Mouse (Mus musculus) hematopoietic stem cell, adult 5-6 weeks (primary cell): ENCODE measurements around the gene Siva1. TPM values are rescaled to one million over a fixed set of nuclear protein-coding genes. Genes with fewer than 3 reads are reported as not detected.

Source experiments
- ATAC-seq, 2 experiments: fragments of 125-278 bp in 1 of 2; replicated peaks in 1 of 2; 2 replicates each; pipeline ENCODE4 v1.8.0; 2016 to 2017; ENCODE audit warnings: inconsistent platforms in 2 of 2, mild to moderate bottlenecking in 2 of 2, moderate number of reproducible peaks in 2 of 2, low read depth in 1 of 2, moderate TSS enrichment in 1 of 2; ENCODE audit not compliant: low FRiP score in 2 of 2, poor library complexity in 2 of 2, severe bottlenecking in 2 of 2, insufficient read depth in 1 of 2, low TSS enrichment in 1 of 2
- total RNA-seq: library from RNA; stranded (forward); fragments of 172-1452, 232-1000 nt; gene quantifications from 2 replicates; pipeline ENCODE4 v1.2.3, GENCODE M21; 2017

Gene Siva1
- total RNA-seq, 1 experiment from 2014 or later = 146 TPM

DNA sequence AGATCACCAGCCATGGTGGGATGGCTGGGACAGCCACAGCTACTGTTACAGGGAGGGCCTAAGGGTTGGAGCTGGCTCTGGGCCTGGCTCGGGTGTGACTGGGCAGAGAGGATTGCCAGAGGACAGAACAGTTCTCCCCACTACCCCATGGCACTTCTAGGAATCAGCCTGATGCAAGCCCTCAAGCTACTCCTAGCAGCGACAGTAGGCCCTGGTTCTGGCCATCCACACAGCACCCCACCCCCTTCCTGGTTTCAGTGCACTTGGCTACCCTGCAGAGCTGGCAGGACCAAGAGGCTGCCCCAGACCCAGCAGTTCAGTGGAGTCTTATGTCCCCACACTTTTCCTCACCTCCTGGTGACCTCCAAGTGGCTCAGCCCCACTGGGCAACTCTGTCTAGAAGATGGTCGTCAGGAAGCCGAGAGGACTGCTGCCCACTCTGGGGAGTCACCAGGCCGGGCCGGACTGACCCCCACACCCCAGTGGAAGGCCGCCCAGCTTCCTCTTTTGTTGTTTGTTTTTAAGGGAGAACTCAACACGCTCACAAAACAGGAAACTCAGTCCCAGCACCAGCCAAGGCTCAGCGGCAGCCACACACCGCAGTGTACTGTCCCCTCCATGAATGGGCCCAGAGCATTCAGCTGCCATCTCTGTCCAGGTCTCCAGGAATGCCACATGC, 23.3 kb downstream of the Siva1 start:
- ATAC-seq = peak; percentile 18 to 29; a peak in 1 of 4 replicates

DNA sequence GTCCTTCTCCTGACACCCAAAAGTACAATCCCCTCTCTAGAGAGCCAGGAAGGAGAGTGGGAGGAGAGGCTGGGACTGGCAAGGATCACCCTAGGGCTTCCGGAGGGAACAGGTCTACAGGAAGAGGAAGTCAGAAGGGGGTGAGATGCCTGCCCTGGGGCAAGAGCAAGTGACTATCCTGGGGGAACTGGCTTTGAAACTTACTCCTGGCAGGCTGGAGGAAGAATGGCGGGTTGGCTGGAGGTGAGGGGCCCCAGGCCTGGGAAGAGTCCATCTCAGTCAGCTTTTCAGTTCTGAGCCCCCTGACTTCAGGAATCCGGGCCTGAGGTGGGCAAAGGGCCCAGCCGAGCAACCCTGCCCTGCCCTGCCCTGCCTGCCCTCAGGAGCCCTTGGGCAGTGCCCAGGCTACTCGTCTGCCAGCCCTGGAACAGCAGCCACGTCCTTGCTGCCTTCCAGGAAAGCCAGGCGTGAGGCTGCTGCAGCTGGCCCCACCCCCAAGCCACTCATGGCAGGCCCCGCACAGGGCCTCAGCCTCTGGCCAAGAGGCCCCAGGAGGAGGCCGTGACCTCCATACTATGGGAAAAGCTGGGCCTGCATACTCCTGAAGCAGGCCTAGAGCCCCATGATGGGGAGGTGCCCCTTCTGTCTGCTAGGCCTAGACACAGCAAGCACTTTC, 26.4 kb downstream of the Siva1 start:
- ATAC-seq = no peak

GRCm38 (mm10) chr12:112671891-112672290, 27.4 kb downstream of the Siva1 start:
- ATAC-seq = no peak

DNA sequence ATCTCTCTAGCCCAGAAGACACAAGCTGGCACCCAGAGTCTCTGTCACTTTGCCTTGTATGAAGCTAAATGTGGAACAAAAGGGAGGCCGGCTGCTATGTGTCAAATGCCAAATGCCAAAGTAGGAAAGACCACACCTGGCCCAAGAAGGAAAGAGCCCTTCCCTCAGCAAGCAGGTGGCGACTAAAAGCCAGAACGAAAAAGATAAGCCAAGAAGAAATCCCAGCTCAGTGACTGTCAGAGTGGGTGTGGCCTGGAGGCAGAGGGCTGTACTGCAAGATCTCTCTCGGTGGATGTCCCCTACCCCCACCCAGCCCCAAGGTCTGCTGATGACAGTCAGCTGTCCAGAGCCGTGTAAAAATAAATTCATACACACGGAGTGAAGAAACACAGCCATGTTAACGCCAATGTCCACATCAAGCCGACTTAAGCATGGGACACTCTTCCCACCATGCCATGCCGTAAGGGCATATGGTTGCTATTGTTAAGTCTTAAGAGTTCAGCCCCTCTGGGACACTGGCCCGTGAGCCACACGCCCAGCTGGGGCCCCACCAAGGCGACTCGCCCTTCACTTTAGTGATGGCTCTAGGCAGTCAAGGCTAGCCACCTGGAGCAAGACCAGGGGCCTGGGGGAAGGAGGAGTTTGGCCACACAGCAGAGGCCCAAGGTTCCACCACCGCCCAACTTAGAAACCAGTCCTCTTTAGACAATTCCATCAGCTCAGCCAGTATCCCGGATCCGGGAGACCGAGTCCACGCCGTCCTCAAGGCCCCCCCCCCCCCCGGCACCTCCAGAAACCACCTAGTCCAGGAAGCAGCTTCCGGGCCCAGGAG, 28.5 kb downstream of the Siva1 start:
- 0 out of 4 replicates have a peak, but pooled peaks of 1 of the 2 experiments have one; percentile 18 for ATAC-seq

GRCm38 (mm10) chr12:112673576-112674091, 29.2 kb downstream of the Siva1 start:
- no peak for ATAC-seq

DNA sequence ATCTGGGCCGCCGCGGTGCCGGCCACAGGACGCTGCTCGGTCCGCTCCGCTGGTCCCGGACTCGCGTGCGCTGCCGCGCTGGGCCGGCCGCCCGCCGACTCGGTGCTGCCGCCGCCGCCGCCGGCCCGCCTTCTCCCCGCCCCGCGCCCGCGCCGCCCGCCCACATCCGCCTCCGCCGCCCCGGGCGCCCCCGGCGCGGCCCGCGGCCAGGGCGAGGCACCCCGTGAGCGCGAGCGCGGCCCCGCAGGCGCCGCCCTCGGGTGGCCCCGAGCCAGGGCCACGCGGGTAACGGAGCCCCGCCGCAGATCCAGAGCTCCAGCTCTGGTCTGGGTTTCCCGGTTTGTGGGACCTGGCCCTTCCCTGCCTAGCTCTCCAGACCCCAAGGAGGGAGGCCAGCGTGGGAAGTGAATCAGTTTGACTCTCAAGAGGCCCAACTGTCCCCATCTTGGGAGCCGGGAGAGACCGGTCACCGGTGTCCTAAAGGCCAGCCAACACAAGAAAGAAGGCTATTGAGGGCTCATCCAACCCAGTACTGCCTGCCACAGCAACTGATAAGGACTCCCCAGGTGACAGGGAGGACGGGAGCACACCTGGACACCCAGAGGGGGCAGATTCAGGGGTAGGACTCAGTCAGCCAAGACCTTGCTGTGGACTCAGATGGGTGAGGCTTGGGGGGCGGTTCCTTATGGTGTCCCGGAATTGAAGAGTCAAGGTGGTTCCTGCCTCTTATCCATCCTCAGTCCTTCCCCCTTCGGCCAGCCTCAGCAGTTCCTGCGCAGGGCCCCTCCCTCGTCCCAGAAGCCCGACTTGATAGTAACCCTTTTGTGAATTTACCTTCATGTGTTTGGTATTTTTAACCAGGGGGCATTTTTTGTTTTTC, 29.9 kb downstream of the Siva1 start, which contains the start of gene Akt1:
TSS of gene Akt1 (minus strand) at position 753 of the 880 bp plus-strand sequence.
- ATAC-seq = peak; percentile 63 to 65

DNA sequence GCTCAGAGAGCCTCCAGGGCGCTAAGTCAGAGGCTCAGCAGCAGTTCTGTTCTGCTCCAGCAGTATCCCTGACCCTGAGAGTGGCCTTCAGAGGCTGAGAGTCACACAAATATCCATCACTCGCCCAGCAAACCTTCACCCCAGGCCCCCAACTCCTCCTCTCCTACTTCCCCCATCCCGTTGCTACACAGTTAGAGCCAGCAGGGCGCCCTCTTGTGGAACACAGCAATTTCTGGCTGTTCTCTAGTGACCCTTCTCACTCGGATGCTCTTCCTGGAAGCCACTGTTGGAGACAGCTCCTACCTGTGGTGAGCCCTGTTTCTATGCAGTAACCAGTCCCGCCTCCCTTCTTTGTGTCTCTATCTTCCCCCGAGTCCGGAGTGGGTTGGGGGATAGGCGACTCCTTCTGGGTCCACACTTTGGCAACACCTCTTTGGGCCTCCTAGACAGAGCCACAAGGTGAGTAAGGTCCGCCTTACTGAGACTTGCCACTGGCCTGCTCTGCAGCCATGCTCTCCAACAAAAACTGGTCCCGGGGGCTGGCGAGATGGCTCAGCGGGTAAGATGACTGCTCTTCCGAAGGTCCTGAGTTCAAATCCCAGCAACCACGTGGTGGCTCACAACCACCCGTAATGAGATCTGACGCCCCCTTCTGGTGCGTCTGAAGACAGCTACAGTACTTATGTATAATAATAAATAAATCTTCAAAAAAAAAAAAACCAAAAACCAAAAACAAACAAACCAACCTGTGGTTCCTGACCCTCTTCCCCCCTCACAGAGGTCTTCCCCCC, 31.0 kb downstream of the Siva1 start:
- peak; percentile 49 to 60 for ATAC-seq

GRCm38 (mm10) chr12:112677076-112677475, 32.6 kb downstream of the Siva1 start:
- ATAC-seq = no peak

DNA sequence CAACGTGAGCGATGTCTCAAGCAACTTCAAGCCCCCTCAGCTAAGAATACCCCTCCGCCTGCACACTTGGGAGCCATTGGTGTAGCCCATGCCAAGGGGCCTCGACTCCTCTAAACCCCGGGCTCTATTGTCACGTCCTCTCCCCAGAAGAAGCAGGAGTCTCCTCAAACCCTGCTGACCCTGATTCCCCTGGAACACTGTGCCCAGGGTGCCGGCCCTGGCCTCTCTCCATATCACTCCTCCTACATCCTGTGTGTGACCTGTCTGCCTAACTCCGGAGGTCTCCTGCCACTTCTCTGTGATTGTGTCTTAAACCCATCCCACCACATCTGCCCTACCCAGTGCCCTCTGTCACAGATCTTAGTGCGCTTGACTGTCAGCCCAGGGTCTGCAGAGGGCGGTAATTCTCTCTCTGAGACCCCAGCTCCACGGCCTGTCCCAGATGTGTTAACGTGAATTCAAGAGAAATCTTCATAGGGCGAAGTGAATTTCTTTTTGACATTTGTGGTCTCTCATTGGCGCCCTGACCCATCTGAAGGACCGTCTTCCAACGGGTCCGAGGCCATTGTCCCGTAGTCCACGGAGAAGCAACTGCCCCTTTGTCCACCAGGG, 33.6 kb downstream of the Siva1 start:
- no peak for ATAC-seq

- ATAC-seq = peak in 1 of 2 experiments; percentile 20; a peak in 1 of 4 replicates
Observed at GRCm38 (mm10) chr12:112678555-112679026, 34.1 kb downstream of the Siva1 start, which contains the start of gene Zbtb42. Gene Zbtb42 (plus strand): TSS chr12:112678828.

DNA sequence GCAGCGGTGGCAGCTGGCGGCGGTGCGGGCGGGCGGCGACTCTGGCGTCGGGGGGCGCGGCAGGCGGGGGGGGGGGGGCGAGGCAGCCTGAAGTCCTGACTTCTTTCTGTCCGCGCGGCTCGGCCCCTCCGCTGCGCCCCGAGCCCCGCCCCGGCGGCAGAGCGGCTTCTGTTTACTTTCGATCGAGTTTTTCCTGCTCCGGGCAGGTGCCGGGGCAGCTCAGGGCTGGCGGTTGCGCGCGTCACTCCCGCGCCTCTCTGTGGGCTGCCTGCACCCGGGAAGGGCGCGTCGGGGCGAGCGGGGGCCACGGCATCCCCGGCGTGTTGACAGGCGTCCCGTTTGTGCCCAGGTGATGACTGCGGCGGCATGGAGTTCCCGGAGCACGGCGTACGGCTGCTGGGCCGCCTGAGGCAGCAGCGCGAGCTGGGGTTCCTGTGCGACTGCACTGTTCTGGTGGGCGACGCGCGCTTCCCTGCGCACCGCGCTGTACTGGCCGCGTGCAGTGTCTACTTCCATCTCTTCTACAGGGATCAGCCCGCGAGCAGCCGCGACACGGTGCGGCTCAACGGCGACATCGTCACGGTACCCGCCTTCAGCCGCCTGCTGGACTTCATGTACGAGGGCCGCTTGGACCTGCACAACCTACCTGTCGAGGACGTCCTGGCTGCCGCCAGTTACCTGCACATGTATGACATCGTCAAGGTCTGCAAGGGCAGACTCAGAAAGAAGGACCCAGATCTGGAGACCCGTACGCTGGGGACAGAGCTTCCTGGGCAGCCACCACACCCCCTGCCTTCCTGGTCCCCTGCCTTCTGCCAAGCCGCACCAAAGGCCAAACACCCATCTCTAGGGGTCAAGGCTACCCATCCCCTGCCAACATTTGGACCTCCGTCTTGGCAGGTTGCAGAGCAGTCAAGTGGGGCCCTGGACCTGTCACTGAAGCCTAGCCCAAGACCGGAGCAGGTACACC, 34.8 kb downstream of the Siva1 start:
- ATAC-seq = no peak

DNA sequence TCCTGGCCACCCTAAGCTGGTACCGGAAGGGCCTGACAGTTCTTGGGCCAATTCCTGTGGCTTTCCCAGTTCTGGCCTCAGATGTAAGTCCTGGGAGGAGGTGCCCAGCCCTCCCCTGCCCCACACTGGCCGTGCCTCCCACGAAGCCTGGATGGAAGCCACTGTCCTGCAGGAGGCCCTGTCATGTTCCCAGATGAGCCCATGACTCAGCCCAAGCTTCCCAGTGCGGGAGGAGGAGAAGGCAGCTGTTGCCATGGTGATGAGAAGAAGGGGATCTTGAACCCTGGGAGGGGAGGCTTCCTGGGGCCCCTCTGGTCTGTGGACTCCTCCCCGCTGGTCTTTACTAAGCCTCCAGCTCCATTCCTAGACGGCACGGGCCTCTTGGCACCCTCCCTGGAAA, 38.9 kb downstream of the Siva1 start:
- no peak for ATAC-seq

DNA sequence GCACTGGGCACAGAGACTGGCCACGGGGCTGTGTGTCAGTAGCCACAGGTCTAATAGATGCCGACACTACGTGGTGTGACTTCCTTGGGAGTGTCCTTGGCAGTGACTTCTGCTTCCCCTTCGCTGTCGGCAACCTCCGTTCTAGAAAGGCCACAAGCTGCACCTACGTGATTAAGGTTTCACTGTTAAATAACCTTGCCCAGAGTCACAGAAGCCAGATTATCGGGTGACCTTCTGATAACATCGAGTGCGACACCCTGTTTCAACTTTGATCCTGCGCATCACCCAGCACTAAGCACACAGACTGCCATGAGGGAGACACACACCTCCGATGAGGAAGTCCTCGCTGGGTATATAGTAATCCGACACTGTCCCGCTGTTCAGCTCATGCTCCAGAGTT, 44.0 kb downstream of the Siva1 start:
- peak; percentile 70 to 73 for ATAC-seq

GRCm38 (mm10) chr12:112693185-112694126, 49.0 kb downstream of the Siva1 start:
- ATAC-seq = peak; percentile 81 to 91
